Mouse (Mus musculus): ENCODE measurements at regions not wholly inside any gene's neighbourhood (a gene's known extent, or its start where the extent isn't known, plus 50 kb on each side); places are given as distances from the start of the nearest gene placed in this dataset.

- no peaks in the 10 kb centered on the region for H3K36me3 ChIP-seq
- no peak overlapping the region for H3K27ac ChIP-seq
- WGBS: 88% methylated on average over 4 of the region's 4 CpGs
- no peak overlapping the region for H3K4me2 ChIP-seq (replicated peaks)
- no peak overlapping the region for H3K4me3 ChIP-seq
- H3K9me3 ChIP-seq: no peaks in the 10 kb centered on the region
- no peak for ATAC-seq (ENCODE audit: low FRiP score, low read depth)
- no peak overlapping the region for H3K9ac ChIP-seq
- H3K4me1 ChIP-seq: no peaks in the 10 kb centered on the region
- no peaks in the 10 kb centered on the region for H3K27me3 ChIP-seq (replicated peaks)
Measured at GRCm38 (mm10) chr9:34143131-34143795, 342.4 kb upstream of the Kirrel3 start.

GRCm38 (mm10) chr9:34155240-34156019 is 330.3 kb upstream of the Kirrel3 start:
- peak; percentile 70 for ATAC-seq (ENCODE audit: low FRiP score, low read depth)
- no peaks in the 10 kb centered on the region for H3K4me1 ChIP-seq

GRCm38 (mm10) chr9:34156581-34156980 is 329.1 kb upstream of the Kirrel3 start:
- Histone ChIP-seq H3K9me3 (no peaks in the 10 kb centered on the region), H3K4me3 (no peak overlapping the region), H3K4me1 (no peaks in the 10 kb centered on the region), H3K27ac (no peak overlapping the region), H3K9ac (no peak overlapping the region), H3K36me3 (no peaks in the 10 kb centered on the region), H3K27me3 (replicated peaks) (no peaks in the 10 kb centered on the region), H3K4me2 (replicated peaks) (no peak overlapping the region)
- ATAC-seq (ENCODE audit: low FRiP score, low read depth): no peak
- WGBS: 58% methylated on average over 3 of the region's 3 CpGs

More at GRCm38 (mm10) chr9:34155240-34156019, 330.3 kb upstream of the Kirrel3 start:
- Histone ChIP-seq H3K36me3 (no peaks in the 10 kb centered on the region), H3K4me2 (replicated peaks) (no peak overlapping the region), H3K27ac (no peak overlapping the region), H3K27me3 (replicated peaks) (no peaks in the 10 kb centered on the region), H3K9ac (no peak overlapping the region), H3K9me3 (no peaks in the 10 kb centered on the region), H3K4me3 (no peak overlapping the region)
- 60% methylated on average over 11 of the region's 11 CpGs for WGBS

- H3K27me3 ChIP-seq (replicated peaks): no peaks in the 10 kb centered on the region
- no peak overlapping the region for H3K27ac ChIP-seq
- H3K4me3 ChIP-seq: no peak overlapping the region
- 73% methylated on average over 3 of the region's 3 CpGs for WGBS
- H3K9me3 ChIP-seq: no peaks in the 10 kb centered on the region
- H3K9ac ChIP-seq: no peak overlapping the region
- no peaks in the 10 kb centered on the region for H3K36me3 ChIP-seq
- H3K4me2 ChIP-seq (replicated peaks): no peak overlapping the region
- ATAC-seq (ENCODE audit: low FRiP score, low read depth): no peak
- H3K4me1 ChIP-seq: no peaks in the 10 kb centered on the region
Measured at GRCm38 (mm10) chr9:34161119-34161518, 324.6 kb upstream of the Kirrel3 start.

- H3K9ac ChIP-seq: no peak overlapping the region
- H3K4me1 ChIP-seq: no peaks in the 10 kb centered on the region
- H3K4me2 ChIP-seq (replicated peaks): no peak overlapping the region
- H3K36me3 ChIP-seq: no peaks in the 10 kb centered on the region
- H3K27ac ChIP-seq: no peak overlapping the region
- no peak overlapping the region for H3K4me3 ChIP-seq
- H3K27me3 ChIP-seq (replicated peaks): no peaks in the 10 kb centered on the region
- H3K9me3 ChIP-seq: no peaks in the 10 kb centered on the region
- 85% methylated on average over 4 of the region's 4 CpGs for WGBS
- no peak for ATAC-seq (ENCODE audit: low FRiP score, low read depth)
Measured at GRCm38 (mm10) chr9:34186314-34186713, 299.4 kb upstream of the Kirrel3 start.

- Histone ChIP-seq H3K9me3 (no peaks in the 10 kb centered on the region), H3K36me3 (no peaks in the 10 kb centered on the region), H3K4me2 (replicated peaks) (no peak overlapping the region), H3K27me3 (replicated peaks) (no peaks in the 10 kb centered on the region), H3K4me1 (no peaks in the 10 kb centered on the region), H3K27ac (no peak overlapping the region), H3K4me3 (no peak overlapping the region), H3K9ac (no peak overlapping the region)
- no peak for ATAC-seq (ENCODE audit: low FRiP score, low read depth)
Measured at GRCm38 (mm10) chr9:34192542-34192941, 293.2 kb upstream of the Kirrel3 start.

- 0 out of 2 replicates have a peak overlapping the region, but pooled peaks have one; percentile 17 for H3K9ac ChIP-seq
- H3K9me3 ChIP-seq: no peaks in the 10 kb centered on the region
- ATAC-seq (ENCODE audit: low FRiP score, low read depth): peak; percentile 16; the same call in 1 of the 2 replicates
- WGBS: 32% methylated on average over 13 of the region's 13 CpGs
- H3K27ac ChIP-seq: peak overlapping the region; percentile 43
- H3K4me3 ChIP-seq: no peak overlapping the region
- no peaks in the 10 kb centered on the region for H3K36me3 ChIP-seq
- peak overlapping the region; percentile 46 for H3K4me2 ChIP-seq (replicated peaks)
- peaks cover 19% of the 10 kb centered on the region for H3K4me1 ChIP-seq
- no peaks in the 10 kb centered on the region for H3K27me3 ChIP-seq (replicated peaks)
Measured at GRCm38 (mm10) chr9:34202122-34202941, 283.4 kb upstream of the Kirrel3 start.

- peak; percentile 69 for ATAC-seq (ENCODE audit: low FRiP score, low read depth)
- Histone ChIP-seq H3K27ac (peak overlapping the region; percentile 43), H3K4me2 (replicated peaks) (peak overlapping the region; percentile 46), H3K4me1 (peaks cover 19% of the 10 kb centered on the region), H3K27me3 (replicated peaks) (no peaks in the 10 kb centered on the region), H3K4me3 (no peak overlapping the region), H3K36me3 (no peaks in the 10 kb centered on the region), H3K9me3 (no peaks in the 10 kb centered on the region), H3K9ac (0 out of 2 replicates have a peak overlapping the region, but pooled peaks have one; percentile 17)
- WGBS: 7% methylated on average over 11 of the region's 11 CpGs
Measured at GRCm38 (mm10) chr9:34202942-34203551, 282.6 kb upstream of the Kirrel3 start.

GRCm38 (mm10) chr9:34203624-34204365 is 281.9 kb upstream of the Kirrel3 start:
- Histone ChIP-seq H3K9me3 (no peaks in the 10 kb centered on the region), H3K9ac (no peak overlapping the region), H3K27ac (0 out of 2 replicates have a peak overlapping the region, but pooled peaks have one; percentile 28), H3K36me3 (no peaks in the 10 kb centered on the region), H3K4me2 (replicated peaks) (no peak overlapping the region), H3K4me3 (no peak overlapping the region), H3K27me3 (replicated peaks) (no peaks in the 10 kb centered on the region), H3K4me1 (peaks cover 19% of the 10 kb centered on the region)
- 10% methylated on average over 7 of the region's 7 CpGs for WGBS
- ATAC-seq (ENCODE audit: low FRiP score, low read depth): peak; percentile 20; the same call in 1 of the 2 replicates

GRCm38 (mm10) chr9:34204479-34204878 is 281.2 kb upstream of the Kirrel3 start:
- no peak for ATAC-seq (ENCODE audit: low FRiP score, low read depth)
- H3K4me3 ChIP-seq: no peak overlapping the region
- H3K4me1 ChIP-seq: peaks cover 19% of the 10 kb centered on the region
- 31% methylated on average over 2 of the region's 2 CpGs for WGBS
- H3K4me2 ChIP-seq (replicated peaks): no peak overlapping the region
- no peak overlapping the region for H3K9ac ChIP-seq
- H3K9me3 ChIP-seq: no peaks in the 10 kb centered on the region
- no peaks in the 10 kb centered on the region for H3K36me3 ChIP-seq
- no peak overlapping the region for H3K27ac ChIP-seq
- H3K27me3 ChIP-seq (replicated peaks): no peaks in the 10 kb centered on the region

GRCm38 (mm10) chr9:34231561-34231960 is 254.1 kb upstream of the Kirrel3 start:
- Histone ChIP-seq H3K27ac (no peak overlapping the region), H3K9me3 (no peaks in the 10 kb centered on the region), H3K4me2 (replicated peaks) (no peak overlapping the region), H3K4me3 (no peak overlapping the region), H3K27me3 (replicated peaks) (no peaks in the 10 kb centered on the region), H3K9ac (no peak overlapping the region), H3K4me1 (no peaks in the 10 kb centered on the region), H3K36me3 (no peaks in the 10 kb centered on the region)
- WGBS: 49% methylated on average over 2 of the region's 2 CpGs
- ATAC-seq (ENCODE audit: low FRiP score, low read depth): no peak

All from neural tube, embryonic 12.5 days (tissue).